Mouse (Mus musculus) large intestine, adult 2 months (tissue): ENCODE results near the gene 1700007K13Rik. TPM values are rescaled to one million over a fixed set of nuclear protein-coding genes. Genes with fewer than 3 reads are reported as not detected.

ENCODE experiments used
- DNase-seq: peaks from one replicate; pipeline ENCODE4 v3.0.0-alpha.2; 2012; ENCODE audit warnings: low read depth, low spot score
- WGBS: fragments of 180-500 bp; shearing (Covaris S2); methylation state at CpG from one replicate; pipeline ENCODE4 v1.1.7; 2018; 5-methylcytosine and 5-hydroxymethylcytosine counted together
- polyA plus RNA-seq: library from polyadenylated mRNA; depleted of rRNA; stranded (reverse); fragments of >200 nt; gene quantifications from 2 replicates; pipeline ENCODE4 v1.2.3, GENCODE M21; 2012; rRNA removed

Gene 1700007K13Rik
- polyA plus RNA-seq, 1 experiment: not detected

GRCm38 (mm10) chr2:28423167-28423566 is 43.0 kb downstream of the 1700007K13Rik start:
- WGBS: 31% methylated on average over 3 of the region's 3 CpGs
- DNase-seq: no peak

GRCm38 (mm10) chr2:28419898-28420297 is 46.2 kb downstream of the 1700007K13Rik start:
- WGBS: 17% methylated on average over 4 of the region's 4 CpGs
- peak; percentile 22 for DNase-seq

GRCm38 (mm10) chr2:28418034-28418433 is 48.1 kb downstream of the 1700007K13Rik start:
- peak; percentile 32 for DNase-seq
- WGBS: 48% methylated on average over 2 of the region's 2 CpGs

GRCm38 (mm10) chr2:28416511-28416910 is 49.6 kb downstream of the 1700007K13Rik start:
- DNase-seq: no peak
- 83% methylated on average over 1 of the region's 1 CpGs for WGBS

GRCm38 (mm10) chr2:28415387-28416024 is 50.6 kb downstream of the 1700007K13Rik start:
- 63% methylated on average over 10 of the region's 10 CpGs for WGBS
- DNase-seq: no peak

- DNase-seq: no peak
- 92% methylated on average over 5 of the region's 5 CpGs for WGBS
These were observed 51.4 kb downstream of the 1700007K13Rik start for GRCm38 (mm10) chr2:28414757-28415137.

- 75% methylated on average over 5 of the region's 5 CpGs for WGBS
- no peak for DNase-seq
These were observed 51.9 kb downstream of the 1700007K13Rik start for GRCm38 (mm10) chr2:28414116-28414756.

GRCm38 (mm10) chr2:28412936-28413335 is 53.2 kb downstream of the 1700007K13Rik start:
- 82% methylated on average over 6 of the region's 6 CpGs for WGBS
- DNase-seq: no peak

Other genes starting within 250 kb of the 1700007K13Rik start
- gene Ppp1r26, start 19.5 kb downstream of the 1700007K13Rik start, polyA plus RNA-seq: 1.1 and 2.1 TPM in 2 replicates
- 35.9 and 40.6 TPM in 2 replicates for gene Mrps2, start 1.7 kb upstream of the 1700007K13Rik start, polyA plus RNA-seq
- 5.6 and 10.1 TPM in 2 replicates for gene Gbgt1, start 30.6 kb upstream of the 1700007K13Rik start, polyA plus RNA-seq
- 1.6 and 3.2 TPM in 2 replicates for gene Gm10134, start 39.8 kb upstream of the 1700007K13Rik start, polyA plus RNA-seq
- gene Ralgds, start 46.8 kb upstream of the 1700007K13Rik start, polyA plus RNA-seq: 60.9 and 80.2 TPM in 2 replicates
- 0.27 and 0.48 TPM in 2 replicates for gene Cel, start 97.1 kb upstream of the 1700007K13Rik start, polyA plus RNA-seq
- 20.7 and 21.5 TPM in 2 replicates for gene Gtf3c5, start 117.4 kb upstream of the 1700007K13Rik start, polyA plus RNA-seq
- 0.79 and 1.3 TPM in 2 replicates for gene Gfi1b, start 155.7 kb upstream of the 1700007K13Rik start, polyA plus RNA-seq
- gene Tsc1, start 174.9 kb upstream of the 1700007K13Rik start, polyA plus RNA-seq: 6.0 and 10.8 TPM in 2 replicates
- gene Spaca9, start 233.4 kb upstream of the 1700007K13Rik start, polyA plus RNA-seq: 0.82 and 1.0 TPM in 2 replicates
- 0.11 and 0.19 TPM in 2 replicates for gene Ak8, start 233.8 kb upstream of the 1700007K13Rik start, polyA plus RNA-seq